Mouse (Mus musculus) layer of hippocampus, postnatal 10 days (tissue): Measurements from ENCODE around the gene Pde4d. TPM values are rescaled to one million over a fixed set of nuclear protein-coding genes. Genes with fewer than 3 reads are reported as not detected.

Source experiments
- DNase-seq, 2 experiments: peaks; one replicate each; pipeline ENCODE4 v3.0.0; 2021; ENCODE audit warnings: low spot score in 2 of 2
- total RNA-seq, 2 experiments: library from RNA; stranded (reverse); gene quantifications; 2 replicates each; pipeline ENCODE4 v1.2.3; 2021

Gene Pde4d
- total RNA-seq, 2 experiments from 2014 or later, result 77.6 to 81.2 TPM

DNA sequence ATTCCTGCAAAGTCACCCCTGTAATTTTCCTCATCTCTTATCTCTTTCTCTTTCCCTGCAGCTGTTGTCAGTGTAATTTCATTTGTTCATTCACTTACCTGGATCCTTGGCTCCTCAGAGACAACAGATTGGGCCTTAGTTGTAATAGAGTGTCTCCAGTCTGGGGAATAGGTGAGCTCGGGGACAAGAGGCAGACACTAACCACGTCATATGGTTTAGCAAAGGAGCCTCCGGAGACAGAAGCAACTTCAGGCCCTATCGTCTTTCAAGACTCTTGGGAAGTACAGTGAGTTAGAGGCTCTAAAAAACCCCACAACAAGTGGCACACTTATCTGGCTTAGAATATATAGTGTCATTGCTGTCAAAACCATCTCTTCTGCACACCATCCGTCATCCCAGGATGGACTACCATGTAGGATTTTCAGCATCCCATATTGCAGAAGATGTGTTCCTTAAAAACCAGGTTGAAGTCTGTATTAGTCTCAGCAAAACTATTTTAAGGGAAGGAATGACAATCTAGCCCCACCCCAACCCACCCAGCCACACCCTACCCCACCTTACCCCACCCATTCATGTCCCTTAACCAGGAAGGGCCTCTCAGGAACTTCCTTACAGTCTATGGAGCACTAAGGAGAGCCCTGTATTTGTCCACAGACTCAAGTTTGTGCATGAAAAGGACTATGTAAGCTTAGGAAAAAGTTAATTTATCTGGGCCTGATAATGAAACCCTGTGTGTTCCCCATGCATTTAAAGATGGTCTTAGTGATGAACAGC, 1356.6 kb downstream of the Pde4d start:
- DNase-seq, result no peak

- no peak for DNase-seq
Measured at GRCm38 (mm10) chr13:109807036-109807435, 1357.3 kb downstream of the Pde4d start.

GRCm38 (mm10) chr13:109807446-109807845, 1357.7 kb downstream of the Pde4d start:
- no peak for DNase-seq

DNA sequence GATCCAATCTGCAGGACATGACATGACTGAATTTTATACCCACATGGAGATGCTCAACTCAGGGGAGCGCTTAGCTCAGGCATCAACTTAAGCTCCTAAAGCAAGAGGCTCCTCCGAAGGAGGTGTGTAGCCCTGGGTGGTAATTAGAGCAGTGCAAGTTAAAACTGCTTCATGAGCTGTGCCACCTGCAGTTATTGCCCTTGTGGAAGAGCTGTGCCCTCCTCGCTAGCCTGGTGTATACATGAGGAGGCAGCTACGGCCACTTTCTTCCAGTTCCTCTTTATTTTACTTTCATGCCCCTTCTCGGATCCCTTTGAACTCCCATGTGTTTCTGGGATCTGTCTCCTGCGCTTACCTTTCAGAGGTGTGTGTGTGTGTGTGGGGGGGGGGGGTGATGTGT, 1358.3 kb downstream of the Pde4d start:
- no peak for DNase-seq

- DNase-seq, result no peak
Measured at GRCm38 (mm10) chr13:109808946-109809345, 1359.2 kb downstream of the Pde4d start.

- no peak for DNase-seq
Measured at GRCm38 (mm10) chr13:109809646-109810045, 1359.9 kb downstream of the Pde4d start.

- DNase-seq, result no peak
Measured at GRCm38 (mm10) chr13:109813924-109814323, 1364.2 kb downstream of the Pde4d start.

DNA sequence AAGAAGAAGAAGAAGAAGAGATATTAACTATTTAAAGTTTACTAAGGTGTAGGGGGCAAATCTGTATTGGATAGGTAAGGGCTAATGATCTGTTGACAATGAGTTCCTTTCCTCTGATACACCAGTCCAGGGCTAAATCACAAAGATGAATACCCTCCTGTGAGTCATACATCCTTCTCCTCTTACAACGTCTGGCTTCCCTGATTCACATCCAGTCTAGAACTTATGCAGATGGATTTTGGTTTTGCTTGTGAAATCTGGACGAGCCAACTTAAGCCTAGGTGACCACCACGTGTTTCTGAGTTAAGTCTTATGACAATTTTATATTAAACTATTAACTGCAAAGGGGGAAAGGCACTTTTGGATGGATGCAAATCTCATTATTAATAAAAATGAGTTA, 1369.3 kb downstream of the Pde4d start:
- no peak for DNase-seq

GRCm38 (mm10) chr13:109820141-109820540, 1370.4 kb downstream of the Pde4d start:
- no peak for DNase-seq

DNA sequence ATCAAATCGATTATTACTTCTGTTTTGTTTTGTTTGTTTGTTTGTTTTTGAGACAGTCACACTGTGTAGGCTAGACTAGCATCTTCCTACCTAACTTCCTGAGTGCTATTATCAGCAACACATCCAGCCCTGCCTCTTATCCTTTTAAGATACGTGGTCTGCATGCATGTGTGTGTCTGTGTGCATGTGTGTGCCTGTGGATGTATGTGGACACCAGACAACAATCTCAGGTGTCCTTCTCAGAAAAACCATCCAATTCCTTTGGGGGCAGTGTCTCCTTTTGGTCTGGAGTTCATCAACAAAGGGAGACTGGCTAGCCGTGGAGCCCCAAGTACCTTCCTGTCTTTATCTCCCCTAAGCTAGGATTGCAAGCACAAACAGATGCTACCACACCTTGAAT, 1371.1 kb downstream of the Pde4d start:
- no peak for DNase-seq

- no peak for DNase-seq
Measured at GRCm38 (mm10) chr13:109821725-109822412, 1372.1 kb downstream of the Pde4d start.

- peak; percentile 91 to 93 for DNase-seq
Measured at GRCm38 (mm10) chr13:109822413-109823298, 1372.9 kb downstream of the Pde4d start.

DNA sequence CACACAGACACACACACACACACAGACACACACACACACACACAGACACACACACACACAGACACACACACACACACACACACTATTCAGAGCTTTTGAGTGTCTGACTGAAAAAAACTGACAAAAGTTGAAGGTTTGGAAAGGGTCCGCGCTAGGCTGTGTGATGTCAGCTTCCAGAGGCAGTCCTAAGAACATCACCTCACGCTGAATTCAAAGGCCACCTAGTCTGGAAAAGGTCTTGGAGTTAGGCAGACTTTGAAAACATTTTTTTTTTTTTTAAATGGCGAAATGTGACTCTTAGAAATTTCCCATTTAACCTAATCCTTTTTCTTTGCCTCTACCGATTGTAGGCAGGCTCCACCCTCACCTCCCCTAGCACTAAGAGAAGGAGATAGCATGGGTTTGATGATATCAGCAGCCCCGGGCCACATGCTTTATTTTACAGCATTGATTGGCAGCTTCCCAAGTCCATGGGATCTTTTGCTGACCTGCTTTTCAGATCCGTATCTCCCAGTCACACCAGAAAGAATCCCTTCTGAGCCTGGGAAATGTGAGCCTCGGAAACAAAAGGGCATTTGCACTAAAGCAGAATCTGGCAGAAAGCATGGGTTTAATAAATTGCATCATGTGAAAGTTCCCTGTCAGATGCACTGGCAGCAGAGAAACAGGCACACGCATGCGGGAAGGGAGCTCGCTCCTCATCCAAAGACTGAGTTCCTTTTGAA, 1373.7 kb downstream of the Pde4d start:
- peak; percentile 28 to 43 for DNase-seq

DNA sequence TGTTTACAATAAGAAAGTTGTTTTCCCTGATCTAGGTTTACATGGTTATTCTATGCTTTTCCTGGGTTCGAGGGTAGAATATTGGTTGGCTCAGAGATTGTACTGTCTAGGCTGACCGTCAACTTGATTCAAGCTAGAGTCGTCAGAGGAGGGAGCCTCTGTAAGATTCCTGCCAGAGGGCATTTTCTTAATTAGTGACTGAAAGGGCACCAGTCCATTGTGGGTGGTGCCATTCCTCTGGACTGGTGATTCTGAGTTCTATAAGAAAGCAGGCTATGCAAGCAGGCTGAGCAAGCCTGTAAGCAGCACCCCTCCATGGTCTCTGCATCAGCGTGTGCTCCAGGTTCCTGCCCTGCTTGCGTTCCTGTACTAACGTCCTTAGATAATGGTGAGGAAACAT, 1376.1 kb downstream of the Pde4d start:
- DNase-seq, result no peak

- no peak for DNase-seq
Measured at GRCm38 (mm10) chr13:109827341-109827740, 1377.6 kb downstream of the Pde4d start.

- DNase-seq, result no peak
Measured at GRCm38 (mm10) chr13:109827909-109828308, 1378.2 kb downstream of the Pde4d start.

- DNase-seq, result no peak
Measured at GRCm38 (mm10) chr13:109829444-109829843, 1379.7 kb downstream of the Pde4d start.

GRCm38 (mm10) chr13:109834935-109835334, 1385.2 kb downstream of the Pde4d start:
- DNase-seq, result no peak

- no peak for DNase-seq
Measured at GRCm38 (mm10) chr13:109837453-109837852, 1387.7 kb downstream of the Pde4d start.

GRCm38 (mm10) chr13:109837921-109838320, 1388.2 kb downstream of the Pde4d start:
- no peak for DNase-seq

DNA sequence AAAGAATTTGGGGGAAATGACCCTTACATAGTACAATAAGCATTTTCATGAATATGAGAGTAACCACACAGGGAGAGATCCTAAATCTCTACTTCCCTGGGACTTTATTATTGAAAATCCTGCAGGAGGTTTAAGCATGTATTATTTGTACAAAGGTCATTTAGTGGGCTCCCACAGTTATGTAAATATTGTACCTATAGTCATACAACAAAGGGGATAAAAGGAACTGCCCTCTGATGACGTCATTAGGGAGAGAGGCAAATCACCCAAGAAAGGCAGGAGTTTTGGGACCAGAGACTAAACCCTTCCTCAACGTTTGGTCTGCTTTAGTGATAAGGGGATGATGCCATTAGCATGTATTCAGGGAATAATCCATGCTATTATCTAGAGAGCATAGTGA, 1390.5 kb downstream of the Pde4d start:
- DNase-seq, result no peak
